Mouse (Mus musculus) heart, embryonic 14.5 days (tissue): ENCODE results near the gene Pxn. TPM values are rescaled to one million over a fixed set of nuclear protein-coding genes. Genes with fewer than 3 reads are reported as not detected.

ENCODE experiments used
- ATAC-seq: fragments of 200-750 bp; cut with Nextera tagmentation; 2 replicates; pipeline ENCODE4 v1.8.0; 2017; ENCODE audit warnings: low read depth, moderate TSS enrichment; ENCODE audit not compliant: insufficient number of reproducible peaks, insufficient read depth, low FRiP score
- H3K27ac ChIP-seq, 2 experiments: fragments of 200-500 bp in 1 of 2; fragments of 300-500 bp in 1 of 2; sonication (generic) in 1 of 2; replicated peaks in 1 of 2; 2 replicates each; pipeline ENCODE4 v1.5.1; 2012 to 2014; ENCODE audit warnings: low read depth in 2 of 2, low read length in 2 of 2, control low read depth in 1 of 2, mild to moderate bottlenecking in 1 of 2, mixed read lengths in 1 of 2; ENCODE audit not compliant: control insufficient read depth in 1 of 2, insufficient read depth in 1 of 2
- H3K27me3 ChIP-seq: fragments of 300-500 bp; sonication (generic); 2 replicates; pipeline ENCODE4 v1.6.1; 2014; ENCODE audit warnings: mild to moderate bottlenecking, low read length, control low read depth; ENCODE audit not compliant: control insufficient read depth, insufficient read depth
- H3K36me3 ChIP-seq: fragments of 300-500 bp; sonication (generic); 2 replicates; pipeline ENCODE4 v1.6.1; 2014; ENCODE audit warnings: mild to moderate bottlenecking, control low read depth, low read length, mixed read lengths; ENCODE audit not compliant: control insufficient read depth, insufficient read depth
- H3K4me1 ChIP-seq, 2 experiments: fragments of 200-500 bp in 1 of 2; fragments of 300-500 bp in 1 of 2; sonication (generic) in 1 of 2; 2 replicates each; pipeline ENCODE4 v1.6.1; 2012 to 2014; ENCODE audit warnings: low read length in 2 of 2, control low read depth in 1 of 2, mixed read lengths in 1 of 2; ENCODE audit not compliant: control insufficient read depth in 2 of 2, insufficient read depth in 2 of 2
- H3K4me2 ChIP-seq: fragments of 300-500 bp; sonication (generic); 2 replicates; pipeline ENCODE4 v1.6.1; 2014; ENCODE audit warnings: mild to moderate bottlenecking, low read length
- H3K4me3 ChIP-seq, 2 experiments: fragments of 200-500 bp in 1 of 2; fragments of 300-500 bp in 1 of 2; sonication (generic) in 1 of 2; 2 replicates each; pipeline ENCODE4 v1.5.1; 2012 to 2014; ENCODE audit warnings: low read length in 2 of 2, mild to moderate bottlenecking in 2 of 2, control low read depth in 1 of 2, low read depth in 1 of 2, moderate library complexity in 1 of 2; ENCODE audit not compliant: control insufficient read depth in 1 of 2, insufficient read depth in 1 of 2
- H3K9ac ChIP-seq: fragments of 300-500 bp; sonication (generic); 2 replicates; pipeline ENCODE4 v1.6.1; 2014; ENCODE audit warnings: mild to moderate bottlenecking, low read length
- H3K9me3 ChIP-seq: fragments of 300-500 bp; sonication (generic); 2 replicates; pipeline ENCODE4 v1.6.1; 2016; ENCODE audit warnings: low read length, control low read depth; ENCODE audit not compliant: control insufficient read depth
- WGBS: fragments of 180-500 bp; shearing (Covaris S2); extraction: QIAGEN DNeasy Blood & Tissue Kit; methylation state at CpG from one replicate; pipeline ENCODE4 v1.1.7; 2014; 5-methylcytosine and 5-hydroxymethylcytosine counted together
- microRNA-seq: library from miRNA; unstranded; fragments of <30 nt; microRNA quantifications from one replicate; pipeline ENCODE4, GENCODE M21; 2016
- polyA plus RNA-seq: library from polyadenylated mRNA; unstranded; fragments of >200 nt; fragmentation: Nextera tagmentation; extraction: Ambion mirVana; gene quantifications from 2 replicates; pipeline ENCODE4 v1.2.1, GENCODE M21; 2014

Gene Pxn
- polyA plus RNA-seq, 1 experiment from 2014 or later, result 19.1 TPM

- no peak for ATAC-seq
- H3K4me1 ChIP-seq, result no peaks in the 10 kb centered on the region
- WGBS, result 93% methylated on average over 12 of the region's 12 CpGs
Measured at GRCm38 (mm10) chr5:115585616-115586015, 79.1 kb downstream of the Pxn start.

GRCm38 (mm10) chr5:115586166-115586565, 79.7 kb downstream of the Pxn start:
- H3K4me1 ChIP-seq, result no peaks in the 10 kb centered on the region
- no peak overlapping the region for H3K4me2 ChIP-seq
- H3K9ac ChIP-seq, result no peak overlapping the region
- WGBS, result 94% methylated on average over 15 of the region's 15 CpGs
- ATAC-seq, result no peak
- no peaks in the 10 kb centered on the region for H3K27me3 ChIP-seq
- peaks cover 100% of the 10 kb centered on the region for H3K36me3 ChIP-seq
- H3K4me3 ChIP-seq, result no peak overlapping the region
- H3K9me3 ChIP-seq, result peaks cover 7% of the 10 kb centered on the region
- no peak overlapping the region for H3K27ac ChIP-seq

More at GRCm38 (mm10) chr5:115585616-115586015, 79.1 kb downstream of the Pxn start:
- Histone ChIP-seq H3K9me3 (peaks cover 7% of the 10 kb centered on the region), H3K36me3 (peaks cover 100% of the 10 kb centered on the region), H3K27ac (no peak overlapping the region), H3K4me3 (no peak overlapping the region), H3K27me3 (no peaks in the 10 kb centered on the region), H3K9ac (no peak overlapping the region), H3K4me2 (no peak overlapping the region)

- peaks cover 100% of the 10 kb centered on the region for H3K36me3 ChIP-seq
- H3K27ac ChIP-seq, result no peak overlapping the region
- no peak for ATAC-seq
- no peak overlapping the region for H3K4me2 ChIP-seq
- no peak overlapping the region for H3K9ac ChIP-seq
- H3K4me3 ChIP-seq, result no peak overlapping the region
- H3K27me3 ChIP-seq, result no peaks in the 10 kb centered on the region
- no peaks in the 10 kb centered on the region for H3K4me1 ChIP-seq
- 93% methylated on average over 2 of the region's 2 CpGs for WGBS
- H3K9me3 ChIP-seq, result peaks cover 7% of the 10 kb centered on the region
Measured at GRCm38 (mm10) chr5:115586780-115587179, 80.3 kb downstream of the Pxn start.

GRCm38 (mm10) chr5:115591028-115591427, 84.6 kb downstream of the Pxn start:
- no peak for ATAC-seq
- 78% methylated on average over 11 of the region's 11 CpGs for WGBS
- H3K27ac ChIP-seq, result no peak overlapping the region
- H3K27me3 ChIP-seq, result no peaks in the 10 kb centered on the region
- H3K9me3 ChIP-seq, result no peaks in the 10 kb centered on the region
- H3K4me1 ChIP-seq, result peaks cover 2 to 9% of the 10 kb centered on the region in 2 experiments; a peak in 2 of 4 replicates
- H3K9ac ChIP-seq, result no peak overlapping the region
- H3K4me3 ChIP-seq, result no peak overlapping the region
- peaks cover 99% of the 10 kb centered on the region for H3K36me3 ChIP-seq
- H3K4me2 ChIP-seq, result no peak overlapping the region

- no peaks in the 10 kb centered on the region for H3K9me3 ChIP-seq
- 98% methylated on average over 2 of the region's 2 CpGs for WGBS
- H3K27me3 ChIP-seq, result no peaks in the 10 kb centered on the region
- H3K4me2 ChIP-seq, result no peak overlapping the region
- no peak overlapping the region for H3K4me3 ChIP-seq
- H3K36me3 ChIP-seq, result peaks cover 99% of the 10 kb centered on the region
- no peak for ATAC-seq
- no peak overlapping the region for H3K9ac ChIP-seq
- peaks cover 2 to 9% of the 10 kb centered on the region in 2 experiments; a peak in 2 of 4 replicates for H3K4me1 ChIP-seq
- H3K27ac ChIP-seq, result no peak overlapping the region
Measured at GRCm38 (mm10) chr5:115591506-115591905, 85.0 kb downstream of the Pxn start.

GRCm38 (mm10) chr5:115603561-115603960, 97.1 kb downstream of the Pxn start:
- WGBS, result 92% methylated on average over 6 of the region's 6 CpGs
- no peak overlapping the region for H3K27ac ChIP-seq
- no peak overlapping the region for H3K4me2 ChIP-seq
- no peaks in the 10 kb centered on the region for H3K27me3 ChIP-seq
- no peaks in the 10 kb centered on the region for H3K4me1 ChIP-seq
- ATAC-seq, result no peak
- no peak overlapping the region for H3K4me3 ChIP-seq
- H3K9ac ChIP-seq, result no peak overlapping the region
- H3K36me3 ChIP-seq, result peaks cover 91% of the 10 kb centered on the region
- H3K9me3 ChIP-seq, result no peaks in the 10 kb centered on the region

Small RNA genes within 50 kb of the gene (microRNA-seq; reads per million reads assigned to microRNA genes)
- gene Mir7029, result not detected

Other genes starting within 250 kb of the Pxn start
- gene Rnf10, start 233.8 kb upstream of the Pxn start, polyA plus RNA-seq, result 77.1 and 83.9 TPM in 2 replicates
- 75.1 and 82.1 TPM in 2 replicates for gene Coq5, start 227.0 kb upstream of the Pxn start, polyA plus RNA-seq
- 1,218 and 1,301 TPM in 2 replicates for gene Dynll1, start 205.7 kb upstream of the Pxn start, polyA plus RNA-seq
- gene Srsf9, start 179.5 kb upstream of the Pxn start, polyA plus RNA-seq, result 95.0 and 104 TPM in 2 replicates
- 28.3 and 29.1 TPM in 2 replicates for gene Gatc, start 165.5 kb upstream of the Pxn start, polyA plus RNA-seq
- 42.9 and 47.6 TPM in 2 replicates for gene Triap1, start 165.5 kb upstream of the Pxn start, polyA plus RNA-seq
- gene Cox6a1, start 157.7 kb upstream of the Pxn start, polyA plus RNA-seq, result 1,685 and 1,706 TPM in 2 replicates
- gene Msi1, start 77.1 kb upstream of the Pxn start, polyA plus RNA-seq, result 2.7 and 3.3 TPM in 2 replicates
- gene Pla2g1b, start 40.4 kb upstream of the Pxn start, polyA plus RNA-seq, result not detected in 2 replicates
- gene Sirt4, start 22.0 kb upstream of the Pxn start, polyA plus RNA-seq, result 19.2 and 22.5 TPM in 2 replicates
- 1,183 and 1,268 TPM in 2 replicates for gene Rplp0, start 52.8 kb downstream of the Pxn start, polyA plus RNA-seq
- 25.2 and 26.3 TPM in 2 replicates for gene Gcn1l1, start 58.6 kb downstream of the Pxn start, polyA plus RNA-seq
- 19.2 and 20.1 TPM in 2 replicates for gene Rab35, start 125.2 kb downstream of the Pxn start, polyA plus RNA-seq
- 6.1 and 7.1 TPM in 2 replicates for gene Bicdl1, start 224.9 kb downstream of the Pxn start, polyA plus RNA-seq